In genomic region chr14:10439007-10439749, GRCm38 (mm10) we compare ENCODE assay signal across 27 mouse cellular contexts.
A peak's percentile ranks its signal among the peaks of the same experiment; 100 is the strongest.
DNase-seq lines count a peak whose midpoint lies in the region; ATAC-seq and TF ChIP-seq lines count a peak whose summit lies in the region.
"Had no signal": no experiment of that assay in that cellular context is flagged by ENCODE, and none has a peak within 500 bp of the region (broad histone marks: within the 10 kb centered on the region; RNA-seq: fewer than 3 reads in every experiment).

No protein-coding gene starts in this region.

- H3K4me1 ChIP-seq in liver, embryonic 16.5 days (ENCODE audit: control insufficient read depth, low read depth, low read length): no peaks in the 10 kb centered on the region
- H3K4me1 ChIP-seq in liver, embryonic 11.5 days (replicated peaks; ENCODE audit: control insufficient read depth, insufficient read depth, low read length): no peaks in the 10 kb centered on the region
- peaks cover 19% of the 10 kb centered on the region for H3K4me1 ChIP-seq in bone marrow macrophage, adult 2 months (ENCODE audit: control insufficient read depth, insufficient read depth, low read length)
- H3K4me1 ChIP-seq in midbrain, embryonic 15.5 days: no peaks in the 10 kb centered on the region
- H3K4me1 ChIP-seq: forebrain, embryonic 10.5 days; heart, embryonic 13.5 days; hindbrain, embryonic 12.5 days; kidney, embryonic 15.5 days had no signal

- no peak for TF ChIP-seq CTCF in bone marrow macrophage, adult 2 months (IDR thresholded peaks at IDR 0.05; ENCODE audit: low read depth, low read length)
- TF ChIP-seq CTCF in left cerebral cortex, adult 2 months (IDR thresholded peaks at IDR 0.05): no peak

- no peak overlapping the region for H3K9ac ChIP-seq in liver, embryonic 16.5 days (ENCODE audit: low read depth, low read length)
- H3K9ac ChIP-seq in liver, embryonic 11.5 days (ENCODE audit: low read depth, low read length): no peak overlapping the region
- H3K9ac ChIP-seq in midbrain, embryonic 15.5 days: no peak overlapping the region
- H3K9ac ChIP-seq: heart, embryonic 13.5 days; hindbrain, embryonic 12.5 days; kidney, embryonic 15.5 days had no signal

- DNase-seq in liver, embryonic 11.5 days (ENCODE audit: low spot score): no peak
- peak; percentile 34 to 49 for DNase-seq in B cell, adult 2 months
- DNase-seq in left cerebral cortex, adult 2 months (ENCODE audit: extremely low spot score in 1 of 2, low spot score in 2 of 2): no peak
- DNase-seq in right cerebral cortex, postnatal 4 days: no peak
- DNase-seq: adrenal gland, postnatal 14 days; cerebellum, adult 11 months; cerebellum, postnatal 10 days; gastrocnemius, postnatal 25 days; heart, adult 2 months; heart, postnatal 14 days; kidney, adult 11 months; kidney, postnatal 36 days; layer of hippocampus, adult 9-11 months; left cerebral cortex, postnatal 4 days; lung, adult 2 months; lung, postnatal 36 days; retina, postnatal 1 day had no signal

- TF ChIP-seq POLR2A in bone marrow macrophage, adult 2 months (IDR thresholded peaks at IDR 0.05; ENCODE audit: borderline replicate concordance, low read depth, low read length): no peak

- intact Hi-C loops in left cerebral cortex, adult 2 months (cut with DNase I): no loop called here

- H3K4me3 ChIP-seq in liver, embryonic 16.5 days (ENCODE audit: low read depth, low read length): no peak overlapping the region
- no peak overlapping the region for H3K4me3 ChIP-seq in liver, embryonic 11.5 days (ENCODE audit: low read depth, low read length)
- no peak overlapping the region for H3K4me3 ChIP-seq in bone marrow macrophage, adult 2 months (ENCODE audit: insufficient read depth, low read length)
- H3K4me3 ChIP-seq in left cerebral cortex, adult 2 months: no peak overlapping the region
- H3K4me3 ChIP-seq in midbrain, embryonic 15.5 days: no peak overlapping the region
- H3K4me3 ChIP-seq: forebrain, embryonic 10.5 days; heart, adult 2 months; heart, embryonic 13.5 days; hindbrain, embryonic 12.5 days; kidney, embryonic 15.5 days had no signal

- no peaks in the 10 kb centered on the region for H3K9me3 ChIP-seq in liver, embryonic 16.5 days (replicated peaks; ENCODE audit: control insufficient read depth, low read length)
- no peaks in the 10 kb centered on the region for H3K9me3 ChIP-seq in liver, embryonic 11.5 days (ENCODE audit: control insufficient read depth, low read length)
- no peaks in the 10 kb centered on the region for H3K9me3 ChIP-seq in midbrain, embryonic 15.5 days
- H3K9me3 ChIP-seq: forebrain, embryonic 10.5 days; heart, embryonic 13.5 days; hindbrain, embryonic 12.5 days; kidney, embryonic 15.5 days had no signal

- no peaks in the 10 kb centered on the region for H3K27me3 ChIP-seq in liver, embryonic 16.5 days (ENCODE audit: control insufficient read depth, insufficient read depth, low read depth, low read length)
- no peaks in the 10 kb centered on the region for H3K27me3 ChIP-seq in liver, embryonic 11.5 days (replicated peaks; ENCODE audit: control insufficient read depth, insufficient read depth, low read length)
- no peaks in the 10 kb centered on the region for H3K27me3 ChIP-seq in midbrain, embryonic 15.5 days (replicated peaks)
- H3K27me3 ChIP-seq: heart, embryonic 13.5 days; hindbrain, embryonic 12.5 days; kidney, embryonic 15.5 days had no signal

- 39% methylated on average over 1 of the region's 1 CpGs for WGBS in liver, embryonic 16.5 days (ENCODE audit: insufficient replicate concordance)
- 68% methylated on average over 1 of the region's 1 CpGs for WGBS in liver, embryonic 11.5 days
- 44% methylated on average over 1 of the region's 1 CpGs for WGBS in midbrain, embryonic 15.5 days

- no peak for ATAC-seq in liver, embryonic 16.5 days (ENCODE audit: low read depth)
- ATAC-seq in liver, embryonic 11.5 days (replicated peaks; ENCODE audit: low FRiP score): no peak
- peak; percentile 93 for ATAC-seq in megakaryocyte progenitor cell, adult 5-6 weeks (replicated peaks; ENCODE audit: poor library complexity)
- no peak for ATAC-seq in midbrain, embryonic 15.5 days (replicated peaks)
- ATAC-seq: forebrain, embryonic 16.5 days had no signal

- no peak overlapping the region for H3K4me2 ChIP-seq in liver, embryonic 16.5 days (ENCODE audit: low read depth, low read length)
- H3K4me2 ChIP-seq in liver, embryonic 11.5 days: no peak overlapping the region
- H3K4me2 ChIP-seq in midbrain, embryonic 15.5 days: no peak overlapping the region
- H3K4me2 ChIP-seq: heart, embryonic 13.5 days; hindbrain, embryonic 12.5 days; kidney, embryonic 15.5 days; midbrain, embryonic 11.5 days had no signal

- H3K36me3 ChIP-seq in liver, embryonic 16.5 days (ENCODE audit: control insufficient read depth, insufficient read depth): no peaks in the 10 kb centered on the region
- no peaks in the 10 kb centered on the region for H3K36me3 ChIP-seq in liver, embryonic 11.5 days (ENCODE audit: control insufficient read depth, insufficient read depth, low read length)
- no peaks in the 10 kb centered on the region for H3K36me3 ChIP-seq in midbrain, embryonic 15.5 days (replicated peaks)
- H3K36me3 ChIP-seq: forebrain, embryonic 10.5 days; heart, embryonic 13.5 days; hindbrain, embryonic 12.5 days; kidney, embryonic 15.5 days had no signal

- H3K27ac ChIP-seq in liver, embryonic 16.5 days (ENCODE audit: low read length): 0 out of 2 replicates have a peak overlapping the region, but pooled peaks have one; percentile 9
- no peak overlapping the region for H3K27ac ChIP-seq in liver, embryonic 11.5 days (ENCODE audit: low read depth, low read length)
- H3K27ac ChIP-seq in bone marrow macrophage, adult 2 months (ENCODE audit: insufficient read depth, low read depth, low read length): peak overlapping the region; percentile 46
- no peak overlapping the region for H3K27ac ChIP-seq in left cerebral cortex, adult 2 months
- H3K27ac ChIP-seq in midbrain, embryonic 15.5 days: no peak overlapping the region
- H3K27ac ChIP-seq: forebrain, embryonic 10.5 days; heart, adult 2 months; heart, embryonic 13.5 days; hindbrain, embryonic 12.5 days; kidney, embryonic 15.5 days had no signal

Comparison
In these comparisons a context has a peak if more than half of its experiments do, and no peak if none do; other contexts are left out.
1. H3K27ac ChIP-seq: peak in liver, embryonic 16.5 days (single experiment) and bone marrow macrophage, adult 2 months (single experiment); none in liver, embryonic 11.5 days (single experiment), left cerebral cortex, adult 2 months (single experiment) and midbrain, embryonic 15.5 days (single experiment).
2. DNase-seq: peak in B cell, adult 2 months (2 of 2); none in liver, embryonic 11.5 days (single experiment), left cerebral cortex, adult 2 months (0 of 2) and right cerebral cortex, postnatal 4 days (single experiment).